Mouse (Mus musculus) limb, embryonic 12.5 days (tissue): ENCODE results near the gene Gchfr. TPM values are rescaled to one million over a fixed set of nuclear protein-coding genes. Genes with fewer than 3 reads are reported as not detected.

Experiments used
- ATAC-seq: fragments of 200-750 bp; cut with Nextera tagmentation; 2 replicates; pipeline ENCODE4 v1.8.0; 2017; ENCODE audit warnings: low read depth, moderate TSS enrichment; ENCODE audit not compliant: insufficient number of reproducible peaks, insufficient read depth, low FRiP score, low TSS enrichment
- H3K27ac ChIP-seq: fragments of 300-500 bp; sonication (generic); 2 replicates; pipeline ENCODE4 v1.5.1; 2016; ENCODE audit warnings: mild to moderate bottlenecking, moderate library complexity
- H3K27me3 ChIP-seq: fragments of 300-500 bp; sonication (generic); 2 replicates; pipeline ENCODE4 v1.6.1; 2016; ENCODE audit warnings: mild to moderate bottlenecking, moderate library complexity
- H3K36me3 ChIP-seq: fragments of 300-500 bp; sonication (generic); 2 replicates; pipeline ENCODE4 v1.6.1; 2016; ENCODE audit warnings: mild to moderate bottlenecking, moderate library complexity
- H3K4me1 ChIP-seq: fragments of 300-500 bp; sonication (generic); replicated peaks from 2 replicates; pipeline ENCODE4 v1.6.1; 2016
- H3K4me2 ChIP-seq: fragments of 300-500 bp; sonication (generic); 2 replicates; pipeline ENCODE4 v1.6.1; 2016; ENCODE audit warnings: mild to moderate bottlenecking, moderate library complexity
- H3K4me3 ChIP-seq: fragments of 300-500 bp; sonication (generic); replicated peaks from 2 replicates; pipeline ENCODE4 v1.5.1; 2016; ENCODE audit warnings: mild to moderate bottlenecking
- H3K9ac ChIP-seq: fragments of 300-500 bp; sonication (generic); replicated peaks from 2 replicates; pipeline ENCODE4 v1.6.1; 2016; ENCODE audit warnings: mild to moderate bottlenecking, moderate library complexity
- H3K9me3 ChIP-seq: fragments of 300-500 bp; sonication (generic); 2 replicates; pipeline ENCODE4 v1.6.1; 2016; ENCODE audit warnings: mild to moderate bottlenecking, moderate library complexity
- WGBS: fragments of 180-500 bp; shearing (Covaris S2); methylation state at CpG from one replicate; pipeline ENCODE4 v1.1.7; 2016; 5-methylcytosine and 5-hydroxymethylcytosine counted together
- polyA plus RNA-seq: library from polyadenylated mRNA; unstranded; fragments of >200 nt; fragmentation: Nextera tagmentation; extraction: Ambion mirVana; gene quantifications from 2 replicates; pipeline ENCODE4 v1.2.1, GENCODE M21; 2016

Gchfr gene
- polyA plus RNA-seq, 1 experiment from 2014 or later: 5.0 TPM

DNA sequence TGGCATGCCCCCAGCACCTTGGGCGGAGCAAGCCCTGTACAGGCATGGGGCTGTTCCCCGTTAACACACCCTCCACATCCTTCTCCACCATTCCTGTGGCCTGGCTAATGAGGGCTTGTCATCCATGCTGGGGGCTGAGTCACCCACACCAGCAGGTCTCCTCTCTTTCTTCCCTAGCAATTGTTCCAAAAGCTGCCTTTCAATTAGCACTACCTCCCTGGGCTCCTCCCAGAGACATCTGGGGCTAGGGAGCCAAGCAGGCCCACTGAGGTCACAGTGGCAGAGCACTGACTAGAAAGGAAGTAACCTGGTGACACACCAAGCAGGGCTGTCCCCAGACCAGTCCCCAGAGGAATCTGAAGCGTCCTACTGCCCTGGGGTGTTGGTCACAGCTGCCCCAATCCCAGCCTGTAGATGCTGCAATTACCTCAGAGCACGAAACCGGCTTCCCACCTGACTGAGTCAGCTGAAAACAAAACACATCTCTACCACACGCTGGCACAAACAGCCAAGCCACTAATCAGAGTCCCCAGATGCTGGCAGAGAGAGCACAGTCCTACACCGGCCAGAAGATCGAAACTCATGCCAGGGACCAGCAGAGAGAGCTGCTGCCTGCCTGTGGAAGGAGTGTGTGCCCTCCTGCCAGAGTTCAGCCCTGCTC is 6.5 kb downstream of the Gchfr start, which contains the start of gene Gm14137:
Gene Gm14137, plus strand, starts transcription at position 519 of the 661 bp plus-strand sequence.
- H3K27me3 ChIP-seq: peaks cover 8% of the 10 kb centered on the region; the same call in 1 of the 2 replicates
- peak within 1 kb of the TSS; percentile 34 for H3K9ac ChIP-seq

GRCm38 (mm10) chr2:119174866-119175265 is 7.3 kb downstream of the Gchfr start:
- Histone ChIP-seq H3K27me3 (0 out of 2 replicates have a peak, but pooled peaks cover 1% of the 10 kb centered on the region), H3K36me3 (peaks cover 45% of the 10 kb centered on the region), H3K27ac (no peak overlapping the region), H3K4me2 (no peak overlapping the region), H3K9ac (no peak overlapping the region), H3K4me3 (no peak overlapping the region), H3K9me3 (no peaks in the 10 kb centered on the region), H3K4me1 (peaks cover 31% of the 10 kb centered on the region)
- no peak for ATAC-seq
- WGBS: 70% methylated on average over 14 of the region's 14 CpGs

More for the DNA sequence above, 6.5 kb downstream of the Gchfr start, which contains the start of gene Gm14137:
- H3K4me3 ChIP-seq: no peak within 1 kb of the TSS
- H3K36me3 ChIP-seq: peaks cover 37% of the 10 kb centered on the region
- peaks cover 31% of the 10 kb centered on the region for H3K4me1 ChIP-seq
- H3K9me3 ChIP-seq: no peaks in the 10 kb centered on the region
- 37% methylated on average over 8 of the region's 8 CpGs for WGBS
- no peak within 1 kb of the TSS for H3K4me2 ChIP-seq
- ATAC-seq: no peak
- H3K27ac ChIP-seq: no peak within 1 kb of the TSS

- WGBS: 64% methylated on average over 6 of the region's 6 CpGs
- Histone ChIP-seq H3K9ac (no peak overlapping the region), H3K4me2 (no peak overlapping the region), H3K36me3 (peaks cover 52% of the 10 kb centered on the region), H3K27me3 (no peaks in the 10 kb centered on the region), H3K4me3 (no peak overlapping the region), H3K27ac (no peak overlapping the region), H3K9me3 (no peaks in the 10 kb centered on the region), H3K4me1 (peaks cover 31% of the 10 kb centered on the region)
- no peak for ATAC-seq
Measured at GRCm38 (mm10) chr2:119175614-119176013, 8.0 kb downstream of the Gchfr start.

DNA sequence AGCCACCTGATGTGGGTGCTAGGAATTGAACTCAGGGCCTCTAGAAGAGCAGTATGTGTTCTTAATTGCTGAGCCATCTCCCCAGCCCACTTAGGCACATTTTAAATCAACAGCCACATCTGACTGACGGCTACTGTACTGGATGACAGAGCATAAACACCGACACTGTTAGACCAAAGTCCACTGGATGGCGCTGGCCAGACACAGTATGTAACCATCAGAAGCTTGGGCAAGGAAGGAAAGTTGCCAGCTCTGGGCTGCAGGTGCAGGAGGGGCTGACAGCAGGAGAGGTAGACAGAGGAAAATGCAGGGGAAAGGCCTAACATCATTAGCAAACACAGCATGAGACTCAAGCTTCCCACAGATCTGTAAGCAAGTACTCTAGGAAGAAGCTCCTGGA is 9.2 kb downstream of the Gchfr start:
- Histone ChIP-seq H3K9me3 (no peaks in the 10 kb centered on the region), H3K27me3 (no peaks in the 10 kb centered on the region), H3K36me3 (peaks cover 57% of the 10 kb centered on the region), H3K27ac (no peak overlapping the region), H3K9ac (no peak overlapping the region), H3K4me2 (no peak overlapping the region), H3K4me1 (peaks cover 27% of the 10 kb centered on the region), H3K4me3 (no peak overlapping the region)
- no peak for ATAC-seq
- WGBS: 64% methylated on average over 3 of the region's 3 CpGs

GRCm38 (mm10) chr2:119177384-119177939 is 9.9 kb downstream of the Gchfr start:
- no peaks in the 10 kb centered on the region for H3K9me3 ChIP-seq
- H3K4me1 ChIP-seq: peaks cover 25% of the 10 kb centered on the region
- H3K36me3 ChIP-seq: peaks cover 55% of the 10 kb centered on the region
- ATAC-seq: no peak
- 91% methylated on average over 5 of the region's 5 CpGs for WGBS
- H3K27ac ChIP-seq: no peak overlapping the region
- no peak overlapping the region for H3K4me3 ChIP-seq
- H3K9ac ChIP-seq: no peak overlapping the region
- no peak overlapping the region for H3K4me2 ChIP-seq
- H3K27me3 ChIP-seq: no peaks in the 10 kb centered on the region

DNA sequence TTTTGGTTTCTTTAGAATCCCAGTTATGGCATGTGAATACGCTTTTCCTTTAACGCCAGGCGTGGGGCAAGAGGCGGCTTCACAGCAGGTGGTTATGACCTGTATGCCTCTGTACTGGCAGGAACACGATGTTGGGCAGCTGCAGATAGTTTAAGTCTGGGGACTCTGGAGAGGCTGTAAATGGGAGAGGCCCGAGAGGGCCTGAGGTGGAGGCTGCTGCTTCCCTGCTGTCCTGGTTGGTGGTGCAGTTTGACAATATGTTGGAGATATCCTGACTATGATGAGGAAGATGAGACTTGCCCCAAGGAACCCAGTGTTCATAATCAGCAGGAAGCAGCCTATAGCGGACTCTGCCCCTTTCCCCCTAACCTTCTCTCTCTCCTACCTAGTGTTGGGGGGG is 15.3 kb downstream of the Gchfr start:
- Histone ChIP-seq H3K9ac (no peak overlapping the region), H3K4me2 (no peak overlapping the region), H3K4me1 (no peaks in the 10 kb centered on the region; the same call in 1 of the 2 replicates), H3K36me3 (peaks cover 64% of the 10 kb centered on the region), H3K4me3 (no peak overlapping the region), H3K9me3 (no peaks in the 10 kb centered on the region), H3K27ac (no peak overlapping the region), H3K27me3 (no peaks in the 10 kb centered on the region)
- 66% methylated on average over 7 of the region's 7 CpGs for WGBS
- no peak for ATAC-seq

- peak overlapping the region; percentile 62 for H3K4me2 ChIP-seq
- 8% methylated on average over 15 of the region's 15 CpGs for WGBS
Measured at GRCm38 (mm10) chr2:119189029-119189710, 21.6 kb downstream of the Gchfr start.

GRCm38 (mm10) chr2:119190969-119191368 is 23.4 kb downstream of the Gchfr start:
- H3K36me3 ChIP-seq: peaks cover 5% of the 10 kb centered on the region; the same call in 1 of the 2 replicates
- no peaks in the 10 kb centered on the region for H3K9me3 ChIP-seq
- no peaks in the 10 kb centered on the region for H3K27me3 ChIP-seq
- no peak for ATAC-seq
- H3K4me1 ChIP-seq: peaks cover 19% of the 10 kb centered on the region
- 85% methylated on average over 5 of the region's 5 CpGs for WGBS
- H3K9ac ChIP-seq: no peak overlapping the region
- no peak overlapping the region for H3K4me2 ChIP-seq
- no peak overlapping the region for H3K4me3 ChIP-seq
- H3K27ac ChIP-seq: no peak overlapping the region

More at GRCm38 (mm10) chr2:119189029-119189710, 21.6 kb downstream of the Gchfr start:
- H3K9me3 ChIP-seq: no peaks in the 10 kb centered on the region
- H3K27me3 ChIP-seq: no peaks in the 10 kb centered on the region
- H3K4me1 ChIP-seq: 0 out of 2 replicates have a peak, but pooled peaks cover 11% of the 10 kb centered on the region
- peak overlapping the region; percentile 36 for H3K4me3 ChIP-seq
- H3K9ac ChIP-seq: 0 out of 2 replicates have a peak overlapping the region, but pooled peaks have one; percentile 28
- H3K27ac ChIP-seq: no peak overlapping the region
- H3K36me3 ChIP-seq: peaks cover 20% of the 10 kb centered on the region
- peak; percentile 80 for ATAC-seq

DNA sequence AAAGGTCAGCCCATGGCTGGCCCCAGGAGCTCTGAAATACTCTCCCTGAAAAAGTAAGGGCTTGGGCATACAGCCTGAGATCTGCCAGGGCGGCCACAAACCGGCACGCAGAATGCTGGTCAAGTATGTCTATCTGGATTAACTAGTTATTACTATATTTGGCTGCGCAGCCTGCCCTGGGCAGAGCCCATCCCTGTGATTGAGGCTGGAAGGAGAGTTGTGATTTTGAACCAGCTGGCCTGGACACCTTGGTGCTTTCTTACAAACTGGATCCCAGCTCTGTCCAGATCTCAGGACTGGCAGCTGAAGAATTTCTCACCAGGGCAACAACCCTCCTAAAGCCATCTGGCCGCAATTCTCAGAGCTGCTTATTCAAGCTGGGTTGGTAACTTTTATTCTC is 26.6 kb downstream of the Gchfr start:
- Histone ChIP-seq H3K4me1 (peaks cover 44% of the 10 kb centered on the region), H3K9me3 (no peaks in the 10 kb centered on the region), H3K9ac (no peak overlapping the region), H3K27ac (no peak overlapping the region), H3K4me2 (no peak overlapping the region), H3K4me3 (no peak overlapping the region), H3K36me3 (no peaks in the 10 kb centered on the region), H3K27me3 (no peaks in the 10 kb centered on the region)
- ATAC-seq: no peak
- 78% methylated on average over 5 of the region's 5 CpGs for WGBS

GRCm38 (mm10) chr2:119196316-119197108 is 28.9 kb downstream of the Gchfr start:
- Histone ChIP-seq H3K9ac (no peak overlapping the region), H3K4me3 (no peak overlapping the region), H3K27ac (peak overlapping the region; percentile 85), H3K27me3 (no peaks in the 10 kb centered on the region), H3K4me2 (peak overlapping the region; percentile 10; the same call in 1 of the 2 replicates), H3K4me1 (peaks cover 45% of the 10 kb centered on the region), H3K9me3 (no peaks in the 10 kb centered on the region), H3K36me3 (no peaks in the 10 kb centered on the region)
- WGBS: 9% methylated on average over 4 of the region's 4 CpGs
- ATAC-seq: peak; percentile 78; the same call in 1 of the 2 replicates
